Mouse (Mus musculus): ENCODE results near the gene Dock2.

Gene Dock2

GRCm38 (mm10) chr11:34339693-34340092 lies 444.0 kb downstream of the Dock2 start:
- no peak for DNase-seq

GRCm38 (mm10) chr11:34337907-34338306 lies 445.8 kb downstream of the Dock2 start:
- no peak for DNase-seq

GRCm38 (mm10) chr11:34332344-34333031 lies 451.2 kb downstream of the Dock2 start:
- DNase-seq, result no peak

- DNase-seq, result no peak
These were observed 460.0 kb downstream of the Dock2 start for GRCm38 (mm10) chr11:34323664-34324063.

GRCm38 (mm10) chr11:34319282-34319681 lies 464.4 kb downstream of the Dock2 start:
- DNase-seq, result no peak

GRCm38 (mm10) chr11:34317001-34317400 lies 466.7 kb downstream of the Dock2 start:
- DNase-seq, result no peak

- no peak for DNase-seq
These were observed 467.5 kb downstream of the Dock2 start for GRCm38 (mm10) chr11:34316176-34316575.

GRCm38 (mm10) chr11:34315383-34315782 lies 468.3 kb downstream of the Dock2 start:
- DNase-seq, result no peak

- no peak for DNase-seq
These were observed 468.9 kb downstream of the Dock2 start, which contains the start of gene Fam196b for GRCm38 (mm10) chr11:34314534-34315379. Gene Fam196b (plus strand): TSS chr11:34314822.

GRCm38 (mm10) chr11:34312208-34312607 lies 471.5 kb downstream of the Dock2 start:
- no peak for DNase-seq

GRCm38 (mm10) chr11:34311717-34312116 lies 472.0 kb downstream of the Dock2 start:
- no peak for DNase-seq

GRCm38 (mm10) chr11:34309360-34309759 lies 474.3 kb downstream of the Dock2 start:
- no peak for DNase-seq

- DNase-seq, result no peak
These were observed 475.0 kb downstream of the Dock2 start for GRCm38 (mm10) chr11:34308731-34309130.

- no peak for DNase-seq
These were observed 477.5 kb downstream of the Dock2 start for GRCm38 (mm10) chr11:34306231-34306630.

GRCm38 (mm10) chr11:34300064-34300463 lies 483.6 kb downstream of the Dock2 start:
- no peak for DNase-seq

- no peak for DNase-seq
These were observed 484.1 kb downstream of the Dock2 start for GRCm38 (mm10) chr11:34299550-34299949.

- DNase-seq, result no peak
These were observed 485.9 kb downstream of the Dock2 start for GRCm38 (mm10) chr11:34297698-34298378.

GRCm38 (mm10) chr11:34291304-34291703 lies 492.4 kb downstream of the Dock2 start:
- no peak for DNase-seq

- no peak for DNase-seq
These were observed 493.0 kb downstream of the Dock2 start for GRCm38 (mm10) chr11:34290708-34291107.

GRCm38 (mm10) chr11:34290265-34290664 lies 493.4 kb downstream of the Dock2 start:
- DNase-seq, result no peak

- no peak for DNase-seq
These were observed 499.4 kb downstream of the Dock2 start for GRCm38 (mm10) chr11:34284124-34284808.

- DNase-seq, result no peak
These were observed 506.6 kb downstream of the Dock2 start for GRCm38 (mm10) chr11:34277047-34277445.
